Mouse (Mus musculus): Measurements from ENCODE around the gene Ccdc189.

GRCm38 (mm10) chr7:127587196-127587595 lies 1.2 kb downstream of the Ccdc189 start:
- TF ChIP-seq CTCF (IDR thresholded peaks at IDR 0.05; ENCODE audit: control insufficient read depth, insufficient read depth, low read length) (no peak), POLR2A (IDR thresholded peaks at IDR 0.05; ENCODE audit: borderline replicate concordance, control insufficient read depth, low read depth, low read length) (no peak)
